8 mouse cellular contexts compared by ENCODE assay signal in the genomic region with DNA sequence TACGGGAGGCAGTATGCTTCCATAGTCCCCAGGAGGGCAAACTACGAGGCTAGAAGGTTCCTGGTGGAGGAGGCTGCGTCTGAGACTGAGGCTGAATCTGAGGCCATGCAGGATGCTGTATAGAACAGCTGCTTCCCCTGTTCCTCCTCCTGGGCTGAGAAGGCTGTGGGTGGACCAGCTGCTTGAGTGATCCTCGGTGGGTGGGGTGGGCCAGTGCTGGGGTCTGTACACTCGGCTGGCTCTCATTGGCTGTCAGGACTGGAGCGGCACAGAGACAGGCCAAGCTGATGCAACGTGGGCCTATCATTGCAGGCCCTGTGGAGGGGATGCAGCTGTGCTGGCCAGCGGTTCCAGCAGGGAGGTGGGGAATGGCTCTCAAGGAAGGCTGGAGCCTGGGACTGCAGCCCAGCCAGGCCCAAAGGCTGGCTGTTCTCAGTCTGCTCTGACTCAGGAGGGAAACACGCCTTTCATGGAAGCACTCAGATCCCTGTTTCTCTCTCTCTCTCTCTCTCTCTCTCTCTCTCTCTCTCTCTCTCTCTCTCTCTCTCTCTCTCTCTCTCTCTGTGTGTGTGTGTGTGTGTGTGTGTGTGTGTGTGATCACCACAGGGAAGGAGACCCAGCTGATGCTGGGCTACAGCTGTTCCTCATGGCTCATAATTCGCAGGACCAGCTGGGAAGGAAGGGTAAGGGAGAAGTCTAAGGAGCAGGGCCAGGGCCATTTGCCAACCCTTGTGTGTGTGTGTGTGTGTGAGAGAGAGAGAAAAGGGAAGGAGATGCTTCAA. TPM values are rescaled to one million over a fixed set of nuclear protein-coding genes. Genes with fewer than 3 reads are reported as not detected.
A peak's percentile ranks its signal among the peaks of the same experiment; 100 is the strongest.
DNase-seq lines count a peak whose midpoint lies in the region; ATAC-seq and TF ChIP-seq lines count a peak whose summit lies in the region.

No protein-coding gene starts in this region.

- TF ChIP-seq CTCF in midbrain, postnatal 0 days (IDR thresholded peaks at IDR 0.05), result no peak

- peak; percentile 73 for DNase-seq in adrenal gland, adult 2 months
- DNase-seq in adrenal gland, adult 8-10 months, result no peak
- DNase-seq in forebrain, embryonic 10.5 days (ENCODE audit: extremely low spot score, low spot score), result peak; percentile 90
- DNase-seq in midbrain, postnatal 0 days (ENCODE audit: low spot score), result peak; percentile 94
- DNase-seq in testis, postnatal 10 days (ENCODE audit: low spot score), result peak; percentile 86

- peak overlapping the region; percentile 31 for H3K4me3 ChIP-seq in forebrain, embryonic 10.5 days
- H3K4me3 ChIP-seq in heart, embryonic 13.5 days, result no peak overlapping the region
- H3K4me3 ChIP-seq in kidney, embryonic 16.5 days (ENCODE audit: low read length), result no peak overlapping the region
- H3K4me3 ChIP-seq in limb, embryonic 15.5 days, result 0 out of 2 replicates have a peak overlapping the region, but pooled peaks have one; percentile 5
- H3K4me3 ChIP-seq in midbrain, postnatal 0 days (ENCODE audit: low read depth, low read length), result no peak overlapping the region

- peaks cover 65% of the 10 kb centered on the region for H3K4me1 ChIP-seq in forebrain, embryonic 10.5 days
- H3K4me1 ChIP-seq in heart, embryonic 13.5 days, result peaks cover 60% of the 10 kb centered on the region
- peaks cover 43% of the 10 kb centered on the region for H3K4me1 ChIP-seq in kidney, embryonic 16.5 days (ENCODE audit: insufficient read depth, low read length)
- peaks cover 56% of the 10 kb centered on the region for H3K4me1 ChIP-seq in limb, embryonic 15.5 days
- peaks cover 20% of the 10 kb centered on the region for H3K4me1 ChIP-seq in midbrain, postnatal 0 days (ENCODE audit: insufficient read depth, low read length)

- H3K4me2 ChIP-seq in heart, embryonic 13.5 days, result peak overlapping the region; percentile 42
- H3K4me2 ChIP-seq in kidney, embryonic 16.5 days (replicated peaks; ENCODE audit: low read depth, low read length), result peak overlapping the region; percentile 22; the same call in 1 of the 2 replicates
- H3K4me2 ChIP-seq in limb, embryonic 15.5 days, result peak overlapping the region; percentile 34
- H3K4me2 ChIP-seq in midbrain, postnatal 0 days (ENCODE audit: low read depth, low read length, poor library complexity, severe bottlenecking), result no peak overlapping the region

- peak overlapping the region; percentile 94 for H3K27ac ChIP-seq in forebrain, embryonic 10.5 days
- peak overlapping the region; percentile 95 for H3K27ac ChIP-seq in heart, embryonic 13.5 days (replicated peaks)
- H3K27ac ChIP-seq in kidney, embryonic 16.5 days (ENCODE audit: low read length), result peak overlapping the region; percentile 99
- peak overlapping the region; percentile 98 for H3K27ac ChIP-seq in limb, embryonic 15.5 days
- peak overlapping the region; percentile 86 for H3K27ac ChIP-seq in midbrain, postnatal 0 days (ENCODE audit: low read depth, low read length)

- peak overlapping the region; percentile 71 for H3K9ac ChIP-seq in heart, embryonic 13.5 days
- peak overlapping the region; percentile 63 for H3K9ac ChIP-seq in kidney, embryonic 16.5 days (replicated peaks; ENCODE audit: low read length)
- no peak overlapping the region for H3K9ac ChIP-seq in limb, embryonic 15.5 days
- H3K9ac ChIP-seq in midbrain, postnatal 0 days (replicated peaks; ENCODE audit: low read length, poor library complexity, severe bottlenecking), result peak overlapping the region; percentile 44

- no peaks in the 10 kb centered on the region for H3K36me3 ChIP-seq in forebrain, embryonic 10.5 days (replicated peaks)
- no peaks in the 10 kb centered on the region for H3K36me3 ChIP-seq in heart, embryonic 13.5 days
- H3K36me3 ChIP-seq in kidney, embryonic 16.5 days (ENCODE audit: insufficient read depth, low read length), result no peaks in the 10 kb centered on the region
- no peaks in the 10 kb centered on the region for H3K36me3 ChIP-seq in limb, embryonic 15.5 days
- H3K36me3 ChIP-seq in midbrain, postnatal 0 days (ENCODE audit: insufficient read depth, low read length), result no peaks in the 10 kb centered on the region

- 4% methylated on average over 10 of the region's 10 CpGs for WGBS in forebrain, embryonic 10.5 days
- 14% methylated on average over 10 of the region's 10 CpGs for WGBS in heart, embryonic 13.5 days
- WGBS in kidney, embryonic 16.5 days, result 8% methylated on average over 10 of the region's 10 CpGs
- WGBS in limb, embryonic 15.5 days, result 9% methylated on average over 10 of the region's 10 CpGs
- WGBS in midbrain, postnatal 0 days, result 6% methylated on average over 10 of the region's 10 CpGs

- H3K27me3 ChIP-seq in forebrain, embryonic 10.5 days (ENCODE audit: poor library complexity, severe bottlenecking), result no peaks in the 10 kb centered on the region
- H3K27me3 ChIP-seq in heart, embryonic 13.5 days (replicated peaks), result no peaks in the 10 kb centered on the region
- H3K27me3 ChIP-seq in kidney, embryonic 16.5 days (ENCODE audit: insufficient read depth, low read length), result no peaks in the 10 kb centered on the region
- no peaks in the 10 kb centered on the region for H3K27me3 ChIP-seq in limb, embryonic 15.5 days
- no peaks in the 10 kb centered on the region for H3K27me3 ChIP-seq in midbrain, postnatal 0 days (ENCODE audit: insufficient read depth, low read length)

- ATAC-seq in heart, embryonic 13.5 days (ENCODE audit: extremely low read depth, insufficient number of reproducible peaks, low FRiP score, low TSS enrichment), result peak; percentile 74
- peak; percentile 99 for ATAC-seq in kidney, embryonic 16.5 days (ENCODE audit: low FRiP score, low TSS enrichment)
- peak; percentile 98 for ATAC-seq in limb, embryonic 15.5 days (ENCODE audit: insufficient number of reproducible peaks, low FRiP score, low TSS enrichment, low read depth)
- ATAC-seq in midbrain, postnatal 0 days (ENCODE audit: low FRiP score), result peak; percentile 96

- peaks cover 5% of the 10 kb centered on the region for H3K9me3 ChIP-seq in forebrain, embryonic 10.5 days
- H3K9me3 ChIP-seq in heart, embryonic 13.5 days, result no peaks in the 10 kb centered on the region
- H3K9me3 ChIP-seq in kidney, embryonic 16.5 days (ENCODE audit: low read length), result no peaks in the 10 kb centered on the region
- no peaks in the 10 kb centered on the region for H3K9me3 ChIP-seq in limb, embryonic 15.5 days
- H3K9me3 ChIP-seq in midbrain, postnatal 0 days (ENCODE audit: low read length), result no peaks in the 10 kb centered on the region

RNA-seq across cellular contexts. Expression of a gene that starts 7.2 kb away (rescaled TPM):
- 100 to 1,000 TPM; 276 to 356 TPM for total RNA-seq in adrenal gland, adult 2 months (2021)
- polyA plus RNA-seq in adrenal gland, adult 2 months (2012; rRNA removed), result 358 and 377 TPM in 2 replicates
- 100 to 1,000 TPM; 127 to 266 (median 171) TPM for total RNA-seq in adrenal gland, adult 8-10 months (2022)
- polyA plus RNA-seq in forebrain, embryonic 10.5 days (2016; fragmentation: Nextera tagmentation; extraction: Ambion mirVana), result 825 and 923 TPM in 2 replicates
- polyA plus RNA-seq in heart, embryonic 13.5 days (2015; fragmentation: Nextera tagmentation; extraction: Ambion mirVana), result 1,205 and 1,287 TPM in 2 replicates
- 1,752 and 1,857 TPM in 2 replicates for polyA plus RNA-seq in kidney, embryonic 16.5 days (2015; fragmentation: Nextera tagmentation; extraction: Ambion mirVana)
- polyA plus RNA-seq in limb, embryonic 15.5 days (2015; fragmentation: Nextera tagmentation; extraction: Ambion mirVana), result 2,485 and 2,692 TPM in 2 replicates
- 151 and 160 TPM in 2 replicates for total RNA-seq in midbrain, postnatal 0 days (2014; rRNA removed)
- 114 and 125 TPM in 2 replicates for polyA plus RNA-seq in midbrain, postnatal 0 days (2015; fragmentation: Nextera tagmentation; extraction: Ambion mirVana)

RNA-seq across cellular contexts. Expression of a gene that starts 21.0 kb away (rescaled TPM):
- total RNA-seq in adrenal gland, adult 2 months (2021), result 10 to 100 TPM in 1 of 2 experiments, 1 to 10 TPM in 1; 7.2 to 12.9 TPM
- 26.6 TPM in 2 replicates for polyA plus RNA-seq in adrenal gland, adult 2 months (2012; rRNA removed)
- 10 to 100 TPM in 3 of 4 experiments, 1 to 10 TPM in 1; 9.2 to 16.4 (median 13.9) TPM for total RNA-seq in adrenal gland, adult 8-10 months (2022)
- polyA plus RNA-seq in forebrain, embryonic 10.5 days (2016; fragmentation: Nextera tagmentation; extraction: Ambion mirVana), result 12.7 and 15.9 TPM in 2 replicates
- 25.3 and 25.4 TPM in 2 replicates for polyA plus RNA-seq in heart, embryonic 13.5 days (2015; fragmentation: Nextera tagmentation; extraction: Ambion mirVana)
- polyA plus RNA-seq in kidney, embryonic 16.5 days (2015; fragmentation: Nextera tagmentation; extraction: Ambion mirVana), result 20.5 TPM in 2 replicates
- 13.8 and 15.9 TPM in 2 replicates for polyA plus RNA-seq in limb, embryonic 15.5 days (2015; fragmentation: Nextera tagmentation; extraction: Ambion mirVana)
- total RNA-seq in midbrain, postnatal 0 days (2014; rRNA removed), result 41.0 and 44.6 TPM in 2 replicates
- polyA plus RNA-seq in midbrain, postnatal 0 days (2015; fragmentation: Nextera tagmentation; extraction: Ambion mirVana), result 25.9 and 26.0 TPM in 2 replicates

Comparison
In these comparisons a context has a peak if more than half of its experiments do, and no peak if none do; other contexts are left out.
1. H3K4me3 ChIP-seq: peak in forebrain, embryonic 10.5 days (single experiment) and limb, embryonic 15.5 days (single experiment); none in heart, embryonic 13.5 days (single experiment), kidney, embryonic 16.5 days (single experiment) and midbrain, postnatal 0 days (single experiment).
2. Peak in every context shown above with its lines, with median percentiles within 50 percentile points of each other: H3K27ac ChIP-seq and ATAC-seq.